Mouse (Mus musculus) kidney, postnatal 10 days (tissue): ENCODE measurements around the gene 4921536K21Rik.
"Not testable (repeated sequence)": the region's sequence is repeated elsewhere in the genome, so short reads cannot be mapped to it uniquely, and the experiment has no call there.

Experiments
- DNase-seq: peaks from one replicate; pipeline ENCODE4 v3.0.0; 2021; ENCODE audit warnings: mixed read lengths

4921536K21Rik gene

GRCm38 (mm10) chr11:3894406-3895281 is at the start of gene 4921536K21Rik, which contains the start of gene Dusp18:
4921536K21Rik (minus strand) TSS chr11:3895098.
Dusp18 (plus strand) TSS chr11:3895240.
- peak; percentile 95 for DNase-seq

- no peak for DNase-seq
These were observed 46.5 kb upstream of the 4921536K21Rik start for GRCm38 (mm10) chr11:3941371-3941770.

GRCm38 (mm10) chr11:3937321-3937874 is 42.5 kb upstream of the 4921536K21Rik start:
- peak; percentile 46 for DNase-seq

GRCm38 (mm10) chr11:3936318-3936717 is 41.4 kb upstream of the 4921536K21Rik start:
- no peak for DNase-seq

- no peak for DNase-seq
These were observed 40.2 kb upstream of the 4921536K21Rik start for GRCm38 (mm10) chr11:3935135-3935534.

GRCm38 (mm10) chr11:3933756-3934285 is 38.9 kb upstream of the 4921536K21Rik start:
- DNase-seq, result no peak

- peak; percentile 94 for DNase-seq
These were observed 36.8 kb upstream of the 4921536K21Rik start, which contains the start of gene Tcn2 for GRCm38 (mm10) chr11:3931511-3932211. Tcn2 (minus strand) TSS chr11:3932159.

- DNase-seq, result peak; percentile 32
These were observed 36.0 kb upstream of the 4921536K21Rik start for GRCm38 (mm10) chr11:3930931-3931330.

GRCm38 (mm10) chr11:3930019-3930418 is 35.1 kb upstream of the 4921536K21Rik start:
- DNase-seq, result peak; percentile 5

GRCm38 (mm10) chr11:3925916-3926315 is 31.0 kb upstream of the 4921536K21Rik start:
- no peak for DNase-seq

GRCm38 (mm10) chr11:3922731-3923130 is 27.8 kb upstream of the 4921536K21Rik start:
- no peak for DNase-seq

GRCm38 (mm10) chr11:3922115-3922514 is 27.2 kb upstream of the 4921536K21Rik start:
- DNase-seq, result no peak

GRCm38 (mm10) chr11:3921281-3921850 is 26.5 kb upstream of the 4921536K21Rik start:
- peak; percentile 61 for DNase-seq

- no peak for DNase-seq
These were observed 25.6 kb upstream of the 4921536K21Rik start for GRCm38 (mm10) chr11:3920476-3920875.

GRCm38 (mm10) chr11:3918738-3919137 is 23.8 kb upstream of the 4921536K21Rik start:
- DNase-seq, result peak; percentile 45

GRCm38 (mm10) chr11:3914109-3914840 is 19.4 kb upstream of the 4921536K21Rik start, which contains the start of gene Slc35e4:
Slc35e4 (minus strand) TSS chr11:3914664.
- DNase-seq, result peak; percentile 92

- DNase-seq, result peak; percentile 94
These were observed 18.6 kb upstream of the 4921536K21Rik start for GRCm38 (mm10) chr11:3913316-3914108.

- DNase-seq, result peak; percentile 39
These were observed 18.0 kb upstream of the 4921536K21Rik start for GRCm38 (mm10) chr11:3912875-3913271.

GRCm38 (mm10) chr11:3912100-3912874 is 17.4 kb upstream of the 4921536K21Rik start:
- peak; percentile 43 for DNase-seq

GRCm38 (mm10) chr11:3911440-3911839 is 16.5 kb upstream of the 4921536K21Rik start:
- not testable (repeated sequence) for DNase-seq
